Mouse (Mus musculus) granulocyte monocyte progenitor cell, adult 5-6 weeks (primary cell): ENCODE results near the gene Eps15. TPM values are rescaled to one million over a fixed set of nuclear protein-coding genes. Genes with fewer than 3 reads are reported as not detected.
A peak's percentile ranks its signal among the peaks of the same experiment; 100 is the strongest.

ENCODE experiments used
- ATAC-seq: replicated peaks from 2 replicates; pipeline ENCODE4 v1.8.0; 2016; ENCODE audit warnings: mild to moderate bottlenecking, moderate TSS enrichment, inconsistent platforms; ENCODE audit not compliant: poor library complexity, severe bottlenecking
- total RNA-seq, 2 experiments: library from RNA; stranded (forward) in 1 of 2; stranded (reverse) in 1 of 2; fragments of 200-712, 200-1000 nt in 1 of 2; fragments of >200 nt in 1 of 2; fragmentation: Nextera tagmentation in 1 of 2; gene quantifications; 2 replicates each; pipeline ENCODE4 v1.2.3; 2014 to 2017

The Eps15 gene
- total RNA-seq, 2 experiments from 2014 or later = 35.2 to 49.2 TPM

GRCm38 (mm10) chr4:109266744-109267143 lies 13.3 kb upstream of the Eps15 start:
- no peak for ATAC-seq

- ATAC-seq = peak; percentile 43
Measured at GRCm38 (mm10) chr4:109267452-109267851, 12.6 kb upstream of the Eps15 start.

GRCm38 (mm10) chr4:109268903-109269302 lies 11.2 kb upstream of the Eps15 start:
- no peak for ATAC-seq

DNA sequence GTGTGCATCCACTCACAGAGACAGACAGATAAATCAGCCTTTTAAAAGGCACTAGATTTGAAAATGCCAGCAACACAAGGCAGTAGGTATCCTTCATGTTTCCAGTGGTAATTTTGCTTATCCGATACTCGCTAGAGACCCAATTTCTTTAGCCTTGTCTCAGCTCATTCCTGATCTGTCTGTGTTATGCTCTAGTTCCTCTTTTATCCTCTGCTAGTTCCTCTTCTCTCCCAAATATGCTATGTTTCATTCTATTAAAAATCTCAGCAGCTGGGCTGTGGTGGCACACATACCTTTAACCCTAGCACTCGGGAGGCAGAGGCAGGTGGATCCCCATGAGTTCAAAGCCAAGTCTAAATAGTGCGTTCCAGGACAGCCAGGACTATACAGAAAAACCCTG lies 8.3 kb upstream of the Eps15 start:
- ATAC-seq = peak; percentile 89

GRCm38 (mm10) chr4:109273586-109274240 lies 6.4 kb upstream of the Eps15 start:
- ATAC-seq = peak; percentile 43; the same call in 1 of the 2 replicates

- ATAC-seq = peak; percentile 23
Measured at GRCm38 (mm10) chr4:109280459-109281160, 542 bp downstream of the Eps15 start.

GRCm38 (mm10) chr4:109281161-109281560 lies 1.1 kb downstream of the Eps15 start:
- no peak for ATAC-seq

DNA sequence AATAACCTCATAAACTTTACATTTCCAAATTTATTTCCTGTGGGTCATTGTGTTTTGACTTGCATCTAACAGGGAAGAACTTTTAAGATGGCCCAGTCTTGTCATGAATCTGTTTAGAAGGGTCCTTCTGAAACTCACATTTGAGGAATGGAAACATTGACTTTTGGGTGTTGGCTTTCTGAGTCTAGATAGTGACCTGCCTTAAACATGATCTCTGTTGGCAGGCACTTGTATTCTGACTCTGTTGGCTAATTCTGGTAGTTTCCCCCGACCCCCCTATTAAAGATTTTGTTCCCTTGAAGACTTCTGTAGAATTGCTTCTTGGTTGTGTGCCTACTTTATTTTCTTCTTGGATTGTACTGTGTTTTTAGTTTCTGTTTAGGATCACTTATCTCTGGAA lies 1.9 kb downstream of the Eps15 start:
- ATAC-seq = no peak

- ATAC-seq = no peak
Measured at GRCm38 (mm10) chr4:109294629-109295028, 14.6 kb downstream of the Eps15 start.

GRCm38 (mm10) chr4:109296510-109296909 lies 16.4 kb downstream of the Eps15 start:
- ATAC-seq = no peak

DNA sequence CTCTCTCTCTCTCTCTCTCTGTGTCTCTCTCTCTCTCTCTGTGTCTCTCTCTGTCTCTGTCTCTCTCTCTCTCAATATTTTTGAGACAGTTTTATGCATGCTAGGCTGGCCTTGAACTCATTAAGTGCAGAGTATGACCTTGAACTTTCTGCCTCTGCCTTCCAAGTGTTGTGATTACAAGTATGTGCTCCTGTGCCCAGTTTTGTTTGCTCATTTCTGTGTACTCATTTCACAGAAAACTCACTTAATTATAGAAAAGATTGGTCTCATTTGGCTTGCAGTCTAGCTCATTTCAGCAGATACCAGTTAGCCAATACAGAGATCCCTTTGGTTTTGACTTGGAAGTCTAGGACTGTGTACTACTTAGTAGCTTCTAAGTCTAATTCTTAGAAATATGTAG lies 19.1 kb downstream of the Eps15 start:
- ATAC-seq = no peak

- ATAC-seq = no peak
Measured at GRCm38 (mm10) chr4:109316941-109317894, 37.1 kb downstream of the Eps15 start.

DNA sequence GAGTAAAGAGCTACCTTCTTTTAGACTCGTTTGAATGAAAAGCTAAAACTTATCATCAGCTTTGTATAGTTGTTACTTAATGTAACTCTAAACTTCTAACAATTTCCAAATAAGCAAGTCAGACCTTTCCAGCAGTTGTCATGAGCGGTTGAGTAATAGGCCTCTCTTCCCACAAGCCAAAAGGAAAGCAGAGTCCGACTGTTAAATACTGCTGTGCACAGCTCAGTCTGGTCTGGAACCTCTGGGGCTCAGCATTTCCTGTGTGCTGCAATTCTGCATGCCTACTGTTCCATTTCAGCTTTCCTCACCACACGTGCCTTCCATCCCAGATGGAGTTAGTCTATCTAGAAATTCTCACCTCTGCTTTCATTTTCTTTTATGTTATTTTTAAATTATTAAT lies 56.7 kb downstream of the Eps15 start:
- ATAC-seq = peak; percentile 98

DNA sequence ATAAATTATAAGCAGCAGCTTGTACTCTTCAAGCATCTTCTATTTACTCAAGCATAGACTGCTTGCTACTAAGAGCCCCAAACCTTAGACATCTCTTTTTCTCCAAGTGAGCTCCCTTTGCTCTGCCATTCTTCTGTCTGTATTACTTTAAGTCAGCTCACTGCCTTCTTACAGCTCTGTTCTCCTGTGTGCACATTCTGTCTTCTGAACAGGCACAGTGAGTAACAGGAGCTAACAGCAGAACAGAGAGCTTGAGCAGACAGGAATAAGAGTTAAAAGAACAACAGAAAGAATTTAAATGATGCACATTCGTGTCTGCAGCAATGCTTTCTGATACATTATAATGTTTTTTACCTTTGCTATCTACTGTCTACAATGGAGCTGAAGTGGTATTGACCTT lies 61.2 kb downstream of the Eps15 start:
- no peak for ATAC-seq

DNA sequence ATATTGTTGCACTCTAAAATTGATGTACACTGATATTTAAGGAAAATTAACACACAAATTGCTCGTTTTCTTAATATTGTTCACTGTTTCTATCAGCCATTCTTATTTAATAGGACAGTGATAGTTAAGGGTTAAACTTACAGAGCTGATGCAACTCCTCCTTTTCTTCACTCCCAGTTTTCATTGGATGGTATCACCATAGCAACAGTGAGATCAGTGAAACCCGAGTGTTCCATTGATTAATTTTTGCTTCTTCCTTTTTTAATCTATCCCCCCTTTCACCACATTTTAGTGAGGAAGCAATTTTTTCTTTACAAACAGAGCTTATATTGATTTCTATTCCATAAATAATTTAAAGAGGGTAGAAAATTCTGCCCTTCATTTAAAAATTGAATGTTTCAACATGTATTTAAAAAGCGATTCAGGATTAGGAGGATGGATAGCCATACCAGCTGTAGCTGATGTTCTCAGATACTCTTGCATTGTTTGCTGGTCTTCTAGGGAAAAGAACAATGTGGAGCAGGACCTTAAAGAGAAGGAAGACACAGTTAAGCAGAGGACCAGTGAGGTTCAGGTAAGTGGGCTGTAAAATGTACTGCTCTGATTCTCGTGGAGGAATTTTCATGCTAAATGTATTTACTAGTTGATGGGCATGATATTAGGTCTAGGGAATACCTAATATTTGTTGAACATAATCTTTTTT lies 62.9 kb downstream of the Eps15 start:
- ATAC-seq = peak; percentile 52; the same call in 1 of the 2 replicates

DNA sequence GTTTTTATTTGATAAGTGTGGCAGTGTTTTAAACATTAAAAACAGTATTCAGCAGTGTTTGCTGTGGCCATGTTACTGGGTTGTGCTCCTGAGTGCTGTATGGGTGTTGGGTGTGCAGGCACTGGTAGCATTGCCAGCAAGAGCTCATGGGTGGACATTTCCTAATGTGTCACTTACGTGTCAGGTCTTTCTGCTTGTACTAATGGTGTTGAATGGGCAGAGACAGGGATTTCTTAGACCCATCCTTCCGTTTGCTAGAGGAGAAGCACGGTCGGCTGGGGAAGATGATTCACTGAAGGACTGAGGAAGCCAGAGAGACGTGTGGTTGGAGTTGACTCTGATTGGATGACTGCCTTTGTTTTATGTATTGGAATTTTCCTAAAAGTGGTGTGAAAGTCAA lies 63.8 kb downstream of the Eps15 start:
- no peak for ATAC-seq

GRCm38 (mm10) chr4:109378107-109378506 lies 98.0 kb downstream of the Eps15 start:
- no peak for ATAC-seq

DNA sequence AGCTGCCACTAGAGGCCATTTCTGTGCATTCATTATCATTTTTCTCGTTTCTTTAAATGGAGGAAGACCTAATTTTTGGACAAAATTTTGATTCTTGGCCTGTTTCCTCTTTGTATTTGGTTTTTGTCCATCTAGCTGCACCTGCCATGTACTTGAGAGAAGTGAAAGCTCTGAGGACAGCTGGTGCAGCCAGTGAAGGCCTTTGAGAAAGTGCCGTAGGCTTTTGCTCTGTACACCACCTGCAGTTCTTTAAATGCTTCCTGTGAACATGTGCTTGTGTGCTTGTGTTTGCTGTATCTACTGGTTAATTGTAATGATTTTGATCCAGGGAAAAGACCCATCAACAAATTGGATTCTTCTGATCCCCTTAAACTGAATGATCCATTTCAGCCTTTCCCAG lies 102.4 kb downstream of the Eps15 start:
- no peak; the same call in 1 of the 2 replicates for ATAC-seq

GRCm38 (mm10) chr4:109385599-109385998 lies 105.5 kb downstream of the Eps15 start:
- ATAC-seq = no peak

DNA sequence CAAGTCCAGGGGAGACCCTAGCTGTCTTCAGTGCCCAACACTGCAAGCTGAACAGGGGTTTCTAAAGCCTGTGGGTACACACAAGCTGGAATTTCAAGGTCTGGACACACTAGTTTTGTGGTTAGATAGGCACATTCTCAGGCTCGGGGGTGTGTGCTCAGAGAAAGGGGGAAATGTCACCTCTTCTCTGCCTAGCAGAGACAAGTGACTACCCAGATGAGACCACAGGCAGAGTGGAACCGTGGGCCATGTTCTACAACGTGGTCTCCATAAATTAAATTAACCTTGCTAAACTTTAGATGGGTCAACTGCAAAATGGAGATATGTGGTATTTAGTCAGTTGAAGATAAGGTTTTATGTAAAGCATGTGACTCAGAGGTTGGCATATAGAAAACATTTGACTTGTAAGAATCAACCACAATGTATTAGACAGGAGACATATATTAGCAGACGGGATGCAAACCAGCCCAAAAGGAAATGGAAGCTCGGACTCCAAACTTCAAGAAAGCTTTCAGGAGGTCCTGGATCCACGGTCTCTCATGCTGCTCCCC lies 113.2 kb downstream of the Eps15 start:
- peak; percentile 33; the same call in 1 of the 2 replicates for ATAC-seq
